Mouse (Mus musculus): ENCODE measurements around the gene Gm38431.

Gene Gm38431

DNA sequence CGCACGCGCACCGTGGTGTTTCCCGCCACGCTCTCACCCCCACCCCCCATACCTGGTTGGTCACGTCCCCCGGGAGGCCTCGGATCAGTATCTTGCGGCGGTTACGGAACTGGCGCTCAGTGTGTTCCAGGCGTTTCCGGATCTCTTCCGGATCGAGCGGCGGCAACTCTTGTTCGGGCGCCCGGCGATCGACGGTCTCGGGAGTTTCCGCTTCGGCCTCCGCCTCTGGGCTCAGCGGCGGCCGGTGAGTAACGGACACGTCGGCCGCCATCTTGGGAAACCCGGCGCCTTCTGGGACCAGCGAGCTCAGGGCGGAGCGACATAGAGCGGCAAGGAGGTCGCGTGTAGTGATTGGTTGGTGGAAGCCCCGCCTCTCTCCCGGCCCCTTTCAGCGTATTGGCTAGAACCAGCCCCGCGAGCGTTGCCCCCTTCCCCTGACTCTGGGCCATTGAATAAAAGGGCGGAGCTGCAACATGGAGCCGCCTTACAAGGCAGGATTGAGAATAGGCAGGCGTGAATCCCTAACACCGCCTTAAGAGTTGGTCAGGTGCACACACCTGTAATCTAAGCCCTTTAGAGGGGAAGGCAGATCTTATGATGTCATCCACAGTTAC, at the start of gene Gm38431, which contains the start of gene Raver1:
TSS of gene Gm38431 (minus strand) at position 291 of the 614 bp plus-strand sequence.
TSS of gene Raver1 (minus strand) at position 302 of the 614 bp plus-strand sequence.
- DNase-seq (ENCODE audit: low spot score): peak; percentile 84

DNA sequence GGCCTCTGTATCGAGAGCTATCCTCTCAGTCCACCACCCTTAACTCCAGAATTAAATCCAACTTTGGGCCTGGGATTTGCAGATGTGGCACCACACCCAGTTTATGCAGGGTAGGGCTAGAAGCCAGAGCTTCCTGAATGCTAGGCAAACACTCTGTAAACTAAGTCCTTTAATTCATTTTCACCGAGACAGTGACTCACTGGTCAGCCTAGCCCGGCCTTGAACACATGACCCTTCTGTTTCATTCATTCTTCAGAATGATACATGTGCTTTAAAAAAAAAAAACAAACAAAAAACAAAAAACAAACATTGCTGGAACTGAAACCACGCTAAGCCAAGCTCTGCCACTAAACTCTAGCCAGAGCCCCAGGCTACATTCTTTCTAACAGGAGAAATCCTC, 46.6 kb upstream of the Gm38431 start:
- no peak for DNase-seq (ENCODE audit: low spot score)

DNA sequence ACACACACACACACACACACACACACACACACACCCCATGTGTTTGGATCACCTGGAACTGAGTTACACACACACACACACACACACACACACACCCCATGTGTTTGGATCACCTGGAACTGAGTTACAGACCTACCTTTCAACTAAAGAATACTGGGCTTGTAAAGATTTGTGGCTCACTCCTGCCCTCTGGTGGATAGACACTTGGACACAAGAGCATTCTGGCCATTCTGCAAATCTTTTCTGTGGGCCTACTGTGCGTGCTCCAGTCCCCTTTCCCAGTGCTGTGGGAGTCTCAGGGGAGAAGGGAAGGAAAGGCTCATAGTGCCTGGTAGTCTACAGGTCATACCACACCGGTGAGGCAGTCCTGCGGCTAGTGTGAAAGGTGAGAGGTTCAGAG, 45.4 kb upstream of the Gm38431 start:
- DNase-seq (ENCODE audit: low spot score): no peak

DNA sequence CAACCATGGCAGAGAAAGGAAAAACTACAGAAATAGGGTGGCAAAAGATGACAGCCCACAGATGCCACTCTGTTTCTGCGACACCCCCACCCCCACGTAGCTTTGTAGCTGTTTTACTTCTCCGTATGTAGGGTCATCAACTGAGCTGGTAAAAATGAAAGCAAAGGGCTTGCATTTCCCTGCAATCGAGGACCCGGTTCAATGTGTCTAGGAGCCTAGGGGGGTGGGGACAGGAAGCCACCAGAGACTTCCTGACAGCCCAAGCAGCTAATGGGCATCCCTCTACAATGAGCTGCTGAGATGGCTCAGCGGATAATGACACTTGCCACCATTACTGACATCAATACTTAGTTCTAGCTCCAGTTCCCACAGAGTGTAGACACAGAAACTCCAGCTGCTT, 44.6 kb upstream of the Gm38431 start:
- no peak for DNase-seq (ENCODE audit: low spot score)

DNA sequence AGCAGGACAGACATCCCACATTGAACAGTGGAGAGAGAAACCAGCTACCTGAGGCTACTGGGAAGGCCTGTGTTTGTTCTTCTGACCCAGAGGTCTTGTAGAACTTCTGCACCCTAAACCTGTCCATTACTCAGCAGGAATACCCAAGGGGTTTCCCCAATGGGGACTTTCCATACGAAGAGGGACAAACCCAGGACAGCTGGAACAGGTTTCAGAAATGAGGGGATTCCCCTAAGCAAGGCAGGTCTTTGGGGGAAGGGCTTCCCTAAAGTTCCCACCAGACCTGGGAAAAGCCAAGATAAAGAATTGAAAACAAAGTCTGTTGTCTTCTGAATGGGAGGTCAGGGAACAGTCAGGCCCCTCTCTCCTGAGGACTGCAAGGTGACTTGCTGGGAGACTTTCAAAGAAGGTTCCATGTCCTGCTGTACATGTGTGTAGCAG, 44.2 kb upstream of the Gm38431 start:
- DNase-seq (ENCODE audit: low spot score): no peak

DNA sequence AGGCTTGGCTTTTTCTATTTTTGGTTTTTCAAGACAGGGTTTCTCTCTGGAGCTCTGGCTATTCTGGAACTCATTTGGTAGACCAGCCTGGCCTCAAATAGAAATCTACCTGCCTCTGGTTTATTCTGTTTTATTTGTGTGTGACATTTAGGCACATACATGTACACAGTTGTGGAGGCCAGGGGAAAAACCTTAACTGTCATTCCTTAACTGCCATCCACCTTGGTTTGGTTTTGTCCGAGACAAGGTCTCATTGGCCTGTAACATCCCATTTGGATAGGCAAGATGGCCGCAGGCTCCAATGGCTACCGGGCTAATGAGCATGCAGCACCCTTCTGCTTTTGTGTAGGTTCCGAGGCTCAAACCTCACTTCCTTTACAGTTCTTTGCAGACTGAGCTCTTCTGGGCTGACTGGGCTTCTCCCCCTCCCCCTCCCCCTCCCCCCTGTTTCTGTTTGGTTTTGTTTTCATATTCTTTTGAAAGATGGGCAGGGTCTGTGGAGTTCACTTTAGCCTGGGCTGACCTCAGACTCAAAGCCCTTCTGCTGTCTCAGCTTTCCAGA, 43.6 kb upstream of the Gm38431 start:
- DNase-seq (ENCODE audit: low spot score): no peak

DNA sequence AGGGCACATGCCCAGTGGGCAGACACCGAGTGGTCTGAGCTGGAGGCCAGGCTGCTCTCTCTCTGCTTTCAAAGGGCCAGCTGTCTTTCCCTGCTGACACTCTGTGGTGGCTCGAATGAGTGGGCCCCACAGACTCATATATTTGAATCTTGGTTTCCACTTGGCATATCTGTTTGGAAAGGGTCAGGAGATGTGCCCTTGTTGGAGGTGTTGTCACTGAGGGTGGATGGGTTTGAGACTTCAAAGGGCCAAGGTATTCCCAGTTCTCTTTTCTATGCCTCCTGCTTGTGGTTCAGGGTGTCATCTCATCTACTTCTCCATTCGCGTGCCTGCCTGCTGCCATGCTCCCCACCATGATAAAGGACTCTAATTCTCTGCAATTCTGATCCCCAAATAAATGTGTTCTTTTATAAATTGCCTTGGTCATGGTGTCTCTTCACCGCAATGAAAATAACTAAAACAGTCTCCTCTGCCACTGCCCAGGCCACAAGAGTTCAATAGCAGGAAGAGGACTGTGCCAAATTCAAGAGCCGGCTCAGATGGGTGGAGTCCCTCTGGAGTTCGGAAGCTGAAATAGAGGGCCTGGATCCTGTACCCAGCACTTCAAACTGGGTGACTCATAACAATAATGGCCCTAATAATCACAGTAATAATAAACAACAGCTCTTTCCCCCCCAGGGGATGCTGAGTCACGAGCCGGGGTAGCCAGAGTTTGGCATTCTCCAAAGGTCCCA, 43.0 kb upstream of the Gm38431 start:
- no peak for DNase-seq (ENCODE audit: low spot score)

DNA sequence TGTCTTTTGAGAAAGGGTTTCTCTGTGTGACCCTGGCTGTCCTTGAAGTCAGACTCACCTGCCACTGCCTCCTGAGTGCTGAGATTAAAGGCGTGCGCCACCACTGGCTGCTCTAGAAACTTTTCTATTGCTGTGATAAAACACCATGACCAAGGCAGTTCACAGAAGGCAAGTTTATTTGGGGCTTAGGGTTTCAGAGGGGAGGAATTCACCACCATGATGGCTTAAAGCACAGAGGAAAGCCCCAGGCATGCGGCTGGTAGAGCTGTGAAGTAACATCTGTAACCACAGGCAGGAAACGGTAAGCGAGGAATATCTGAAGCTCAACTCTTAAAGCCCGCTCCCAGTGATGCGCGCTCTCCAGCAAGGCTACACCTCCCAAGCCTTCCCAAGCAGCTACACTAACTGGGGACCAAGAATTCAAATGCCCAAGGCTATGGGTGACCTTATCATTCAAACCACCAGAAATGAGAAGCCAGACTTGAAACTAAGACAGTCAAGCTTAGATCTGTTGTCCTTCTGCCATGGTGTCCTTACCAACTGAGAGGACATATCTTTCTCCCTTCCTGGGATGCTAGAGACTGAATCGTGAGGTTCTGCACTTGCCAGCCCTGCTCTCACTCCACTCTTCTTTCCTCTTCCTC, 41.4 kb upstream of the Gm38431 start:
- DNase-seq (ENCODE audit: low spot score): no peak

DNA sequence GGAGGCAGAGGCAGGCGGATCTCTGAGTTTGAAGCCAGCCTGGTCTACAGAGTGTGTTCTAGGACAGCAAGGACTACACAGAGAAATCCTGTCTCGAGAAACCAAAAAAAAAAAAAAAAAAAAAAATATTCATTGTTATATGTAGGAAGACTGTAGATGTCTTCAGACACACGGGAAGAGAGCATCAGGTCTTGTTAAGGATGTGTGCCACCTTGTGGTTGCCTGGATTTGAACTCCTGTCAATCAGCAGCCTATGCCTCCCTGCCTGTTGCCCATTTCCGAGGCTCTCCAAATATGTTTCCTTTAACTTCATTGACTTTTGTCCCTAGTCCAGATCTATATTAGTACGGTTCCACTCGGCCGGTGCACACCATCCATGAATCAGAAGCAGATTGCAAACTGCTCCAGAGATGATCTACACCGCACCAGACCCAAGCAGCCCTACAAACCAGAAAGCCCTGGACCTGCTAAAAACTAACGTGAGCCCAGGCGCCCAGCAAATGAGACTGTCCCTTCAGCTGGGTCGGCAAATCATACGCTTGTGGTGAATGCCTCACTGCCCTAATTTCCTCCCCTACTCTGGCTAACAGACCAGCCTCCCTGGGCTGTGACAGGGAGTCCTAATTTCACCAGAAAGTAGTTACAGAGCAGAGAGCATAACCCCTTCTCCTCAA, 40.4 kb upstream of the Gm38431 start:
- no peak for DNase-seq (ENCODE audit: low spot score)

DNA sequence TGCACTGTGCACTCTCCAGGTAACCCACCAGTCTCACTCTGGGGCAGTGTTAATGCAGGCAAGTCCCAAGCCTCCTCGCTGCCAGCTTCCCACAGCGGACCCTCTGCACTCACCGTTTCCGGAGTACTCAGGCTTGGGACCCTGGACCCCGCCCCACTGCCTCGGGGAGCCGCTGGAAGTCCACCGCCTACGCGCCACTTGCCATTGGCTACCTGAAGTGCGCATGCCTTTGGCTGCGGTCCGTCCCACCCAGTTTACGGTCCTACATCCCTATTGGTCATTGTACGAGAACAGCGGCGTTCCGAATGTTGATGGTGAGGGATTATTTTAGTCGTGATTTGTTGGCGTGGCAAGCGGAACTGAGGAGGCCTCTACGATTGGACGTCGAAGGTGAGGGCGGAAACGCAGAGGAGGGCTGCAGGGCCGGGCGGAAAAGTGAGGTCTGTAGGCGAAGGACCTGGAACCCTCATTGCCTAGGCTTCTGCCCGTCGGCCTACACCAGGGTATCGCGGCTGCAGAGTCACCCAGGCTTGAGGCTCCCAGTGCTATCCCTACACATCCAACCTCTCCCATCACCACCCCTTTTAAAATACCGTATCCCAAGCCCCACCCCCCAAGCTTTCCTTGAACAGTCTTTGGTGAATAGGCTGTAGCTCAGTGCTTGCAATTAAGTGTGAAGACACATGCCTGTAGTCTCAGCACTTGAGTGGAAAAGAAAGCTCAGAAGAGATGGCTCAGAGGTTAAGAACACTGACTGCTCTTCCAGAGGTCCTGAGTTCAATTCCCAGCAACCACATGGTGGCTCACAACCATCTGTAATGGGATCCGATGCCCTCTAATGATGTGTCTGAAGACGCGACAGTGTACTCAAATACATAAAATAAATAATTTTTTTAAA, 39.5 kb upstream of the Gm38431 start, which contains the start of gene Tyk2:
TSS of gene Tyk2 (minus strand) at position 185 of the 898 bp plus-strand sequence.
- peak; percentile 64 for DNase-seq (ENCODE audit: low spot score)

DNA sequence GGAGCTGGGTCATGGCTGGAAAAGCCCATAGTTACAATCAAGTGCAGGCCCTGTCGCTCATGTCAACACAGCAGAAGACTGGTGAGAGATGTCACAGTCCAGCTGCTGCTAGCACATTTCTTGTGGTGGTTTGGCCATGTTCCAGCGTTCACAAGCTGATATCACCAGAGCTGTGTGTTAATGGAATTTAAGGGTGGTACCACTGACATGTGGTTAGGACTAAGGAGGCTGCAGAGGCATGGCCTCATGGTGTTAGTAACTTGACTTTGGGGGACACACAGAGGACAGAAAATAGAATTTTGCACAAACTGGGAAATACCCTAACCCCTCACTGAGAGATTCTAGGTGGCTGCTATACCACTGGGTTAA, 34.4 kb upstream of the Gm38431 start:
- DNase-seq (ENCODE audit: low spot score): no peak

DNA sequence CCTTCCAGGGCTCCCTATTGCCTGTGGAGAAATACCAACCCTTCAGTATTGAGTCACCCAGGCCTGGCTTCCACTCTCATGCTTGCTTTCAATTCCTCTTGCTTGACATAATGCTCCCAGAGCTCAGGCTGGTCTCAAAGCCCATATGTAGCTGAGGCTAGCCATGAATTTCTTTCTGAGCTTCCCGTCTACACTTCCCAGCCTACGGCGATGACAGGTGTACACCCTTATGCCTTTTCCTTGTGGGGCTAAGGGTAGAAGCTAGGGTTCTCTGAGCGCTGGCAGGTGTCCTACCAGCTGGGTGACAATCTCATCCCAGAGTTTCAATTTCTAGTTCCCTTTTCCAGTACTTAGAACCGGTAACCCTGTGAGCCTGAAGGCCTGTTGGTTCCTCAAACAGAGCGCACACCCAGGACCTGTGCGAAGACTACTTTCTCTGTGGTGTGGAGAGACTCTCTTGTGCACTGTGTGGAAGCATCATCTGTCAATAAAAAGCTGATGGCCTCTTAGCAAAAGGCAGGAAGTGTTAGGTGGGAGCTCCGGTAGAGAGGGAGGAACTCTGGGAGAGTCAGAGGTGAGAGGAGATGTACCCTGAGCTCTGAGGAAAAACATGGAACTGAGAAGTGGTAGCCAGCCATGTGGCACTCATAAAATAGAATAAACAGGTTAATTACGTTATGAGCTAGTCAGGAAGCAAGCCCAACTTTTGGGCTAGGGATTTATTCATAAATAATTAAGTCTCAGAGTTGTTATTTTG, 33.9 kb upstream of the Gm38431 start:
- DNase-seq (ENCODE audit: low spot score): no peak

DNA sequence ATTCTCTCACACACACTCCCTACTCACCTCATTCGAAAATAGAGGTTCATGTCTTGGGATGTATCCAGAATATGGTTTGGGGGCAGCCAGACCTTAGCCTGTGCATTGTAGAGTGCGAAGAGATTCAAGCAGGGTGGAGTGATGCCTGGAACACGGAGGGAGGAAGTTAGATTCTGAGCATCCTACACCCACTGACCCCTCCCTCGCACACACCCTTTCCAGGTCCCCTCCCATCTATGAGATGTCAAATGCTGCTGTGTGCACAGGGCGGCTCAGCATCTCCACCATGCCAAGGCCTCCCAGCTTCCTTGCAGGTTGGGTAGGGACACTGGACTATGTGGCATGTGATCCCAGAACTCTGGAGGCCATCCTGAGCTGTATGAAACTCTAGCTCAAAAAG, 33.0 kb upstream of the Gm38431 start:
- DNase-seq (ENCODE audit: low spot score): no peak

DNA sequence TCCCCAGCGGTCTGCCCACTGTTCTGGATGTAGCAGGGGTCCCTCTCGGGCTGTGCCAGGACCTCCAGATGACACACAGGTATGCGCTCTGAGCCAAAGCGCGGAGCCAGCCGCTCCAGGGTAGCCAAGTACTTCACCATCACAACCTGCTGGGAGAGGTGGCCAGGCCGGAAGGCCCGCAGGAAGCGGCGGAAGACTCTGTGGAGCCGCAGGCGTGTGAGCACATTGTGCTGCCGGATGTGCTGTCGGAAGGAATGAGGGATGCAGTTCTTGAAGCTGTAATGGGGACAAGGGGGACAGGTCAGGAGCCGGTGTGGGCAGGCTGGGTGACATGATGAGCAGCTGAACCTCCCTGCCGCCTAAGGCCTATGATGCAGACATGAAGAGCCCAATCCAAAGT, 29.7 kb upstream of the Gm38431 start:
- DNase-seq (ENCODE audit: low spot score): no peak

DNA sequence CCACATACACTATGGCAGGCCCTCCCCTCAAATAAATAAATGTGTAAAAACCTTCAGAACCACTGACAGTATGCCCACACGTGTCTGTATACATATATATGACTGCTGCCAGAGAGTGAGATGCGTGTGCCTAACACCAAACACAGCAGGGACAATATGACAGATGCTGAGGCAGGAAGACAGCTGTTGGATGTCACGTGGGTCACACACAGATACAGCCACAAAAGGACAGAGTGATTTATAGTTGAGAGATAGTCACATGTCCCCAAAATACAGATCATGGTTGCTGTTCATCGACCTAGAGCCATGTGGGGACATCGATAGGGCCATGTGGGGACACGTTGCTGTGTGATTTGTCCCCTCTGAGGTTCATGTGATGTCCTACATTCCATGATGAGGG, 25.3 kb upstream of the Gm38431 start:
- DNase-seq (ENCODE audit: low spot score): no peak

DNA sequence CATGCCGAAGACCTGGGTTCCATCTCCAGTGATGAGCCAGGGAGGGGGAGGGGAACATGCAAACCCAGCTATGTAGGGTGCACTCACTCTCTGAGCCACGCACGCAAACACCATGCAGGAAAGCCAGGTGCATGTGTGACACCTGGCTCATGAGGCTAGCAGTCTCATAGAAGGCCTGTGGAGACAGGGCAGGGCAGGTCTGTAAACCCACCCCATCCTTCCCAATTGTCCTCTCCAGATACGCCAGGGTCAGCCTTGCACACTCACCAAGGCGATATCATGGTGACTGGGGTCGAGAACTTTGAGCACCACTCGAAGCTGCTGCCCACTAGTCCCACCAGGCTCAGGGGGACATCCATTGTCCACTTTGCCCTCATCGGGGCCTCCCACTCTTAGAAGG, 23.3 kb upstream of the Gm38431 start:
- DNase-seq (ENCODE audit: low spot score): no peak

DNA sequence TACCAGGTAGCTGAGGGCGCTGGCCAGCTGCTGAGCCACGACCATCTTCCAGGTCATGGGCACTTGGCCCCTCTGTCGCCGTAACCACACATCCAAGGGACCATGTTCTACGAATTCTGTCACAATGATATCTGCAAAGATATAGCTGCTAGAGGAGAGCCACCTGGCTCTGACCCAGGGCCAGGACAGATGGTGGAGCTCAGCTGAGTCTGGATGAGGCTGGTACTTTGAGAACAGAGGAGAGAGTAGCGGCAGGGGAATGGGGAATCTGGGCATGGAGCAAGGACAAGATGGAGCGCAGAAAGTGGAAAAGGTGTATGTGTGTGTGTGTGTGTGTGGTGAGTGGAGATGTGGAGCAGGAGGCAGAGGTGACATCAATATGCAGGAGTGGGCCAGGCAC, 22.4 kb upstream of the Gm38431 start:
- DNase-seq (ENCODE audit: low spot score): no peak

DNA sequence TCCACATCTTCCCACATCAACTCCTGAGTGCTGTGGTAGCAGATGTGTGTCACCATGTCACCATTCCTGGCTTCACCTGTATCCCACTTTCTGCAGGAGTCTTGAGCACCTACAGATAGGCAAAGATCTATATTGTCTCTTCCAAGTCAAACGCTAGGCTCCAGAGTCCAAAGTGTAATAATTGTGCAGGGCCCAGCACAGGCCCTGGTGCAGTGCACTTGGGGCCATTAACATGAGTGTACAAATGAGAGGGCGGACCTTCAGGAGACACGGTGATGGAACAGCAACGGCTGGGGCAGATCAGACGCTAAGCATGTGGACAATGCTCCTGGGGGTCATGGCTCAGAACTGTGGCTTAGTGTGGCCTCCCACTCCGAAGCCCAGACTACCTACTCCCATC, 22.0 kb upstream of the Gm38431 start:
- DNase-seq (ENCODE audit: low spot score): no peak

DNA sequence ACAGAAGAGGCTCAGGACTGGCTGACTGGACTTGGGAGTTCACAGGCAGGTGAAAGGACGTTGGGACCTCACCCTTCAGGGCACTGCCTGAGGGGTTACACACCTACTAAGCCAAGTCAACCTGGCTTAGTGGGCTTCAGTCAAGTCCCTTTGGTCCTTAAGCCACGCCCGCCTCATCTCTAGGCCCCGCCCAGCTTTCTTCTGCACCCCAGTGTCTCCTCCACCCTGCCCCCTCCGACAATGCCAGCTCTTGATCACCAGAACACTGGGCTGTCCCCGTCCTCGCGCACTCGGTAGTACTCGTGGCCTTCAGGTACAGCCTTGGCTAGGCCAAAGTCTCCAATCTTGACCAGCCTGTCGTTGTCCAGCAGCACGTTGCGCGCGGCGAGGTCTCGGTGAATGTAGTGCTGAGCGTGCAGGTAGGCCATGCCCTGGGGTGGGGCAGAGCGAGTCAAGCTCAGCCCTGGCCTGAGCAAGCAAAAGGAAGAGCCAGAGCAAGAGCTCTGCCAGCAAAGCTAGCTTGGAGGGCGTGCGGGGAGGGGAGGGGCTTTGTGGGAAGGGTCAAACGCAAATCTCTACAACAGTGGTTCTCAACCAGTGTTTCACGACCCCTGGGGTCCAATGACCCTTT, 15.9 kb upstream of the Gm38431 start:
- no peak for DNase-seq (ENCODE audit: low spot score)

Data from ovary, postnatal 10 days (tissue).